Mouse (Mus musculus) midbrain, embryonic 15.5 days (tissue): ENCODE measurements around the gene Prr5. TPM values are rescaled to one million over a fixed set of nuclear protein-coding genes. Genes with fewer than 3 reads are reported as not detected.
A peak's percentile ranks its signal among the peaks of the same experiment; 100 is the strongest.

Experiments
- ATAC-seq: fragments of 200-750 bp; cut with Nextera tagmentation; replicated peaks from 2 replicates; pipeline ENCODE4 v1.8.0; 2017; ENCODE audit warnings: moderate TSS enrichment
- H3K27ac ChIP-seq: fragments of 300-500 bp; sonication (generic); 2 replicates; pipeline ENCODE4 v1.5.1; 2015; ENCODE audit warnings: mild to moderate bottlenecking, inconsistent platforms
- H3K27me3 ChIP-seq: fragments of 300-500 bp; sonication (generic); replicated peaks from 2 replicates; pipeline ENCODE4 v1.6.1; 2015; ENCODE audit warnings: inconsistent platforms
- H3K36me3 ChIP-seq: fragments of 300-500 bp; sonication (generic); replicated peaks from 2 replicates; pipeline ENCODE4 v1.6.1; 2015; ENCODE audit warnings: inconsistent platforms
- H3K4me1 ChIP-seq: fragments of 300-500 bp; sonication (generic); 2 replicates; pipeline ENCODE4 v1.6.1; 2015; ENCODE audit warnings: inconsistent platforms
- H3K4me2 ChIP-seq: fragments of 300-500 bp; sonication (generic); 2 replicates; pipeline ENCODE4 v1.6.1; 2015; ENCODE audit warnings: inconsistent platforms, mild to moderate bottlenecking, moderate library complexity
- H3K4me3 ChIP-seq: fragments of 300-500 bp; sonication (generic); 2 replicates; pipeline ENCODE4 v1.5.1; 2015; ENCODE audit warnings: mild to moderate bottlenecking, inconsistent platforms
- H3K9ac ChIP-seq: fragments of 300-500 bp; sonication (generic); 2 replicates; pipeline ENCODE4 v1.6.1; 2015; ENCODE audit warnings: mild to moderate bottlenecking, inconsistent platforms
- H3K9me3 ChIP-seq: fragments of 300-500 bp; sonication (generic); 2 replicates; pipeline ENCODE4 v1.6.1; 2016; ENCODE audit warnings: inconsistent platforms
- WGBS: fragments of 180-500 bp; shearing (Covaris S2); methylation state at CpG from one replicate; pipeline ENCODE4 v1.1.7; 2015; ENCODE audit warnings: mixed read lengths; 5-methylcytosine and 5-hydroxymethylcytosine counted together
- polyA plus RNA-seq: library from polyadenylated mRNA; unstranded; fragments of >200 nt; fragmentation: Nextera tagmentation; extraction: Ambion mirVana; gene quantifications from 2 replicates; pipeline ENCODE4 v1.2.1, GENCODE M21; 2015

The Prr5 gene
- 27.5 and 27.7 TPM in 2 replicates for polyA plus RNA-seq

GRCm38 (mm10) chr15:84668938-84669747, at the start of gene Prr5:
Prr5 (plus strand) TSS chr15:84669620.
- H3K4me1 ChIP-seq = peaks cover 22% of the 10 kb centered on the region
- no peaks in the 10 kb centered on the region for H3K36me3 ChIP-seq
- no peak for ATAC-seq
- H3K27ac ChIP-seq = no peak within 1 kb of the TSS
- no peak within 1 kb of the TSS for H3K4me2 ChIP-seq
- no peaks in the 10 kb centered on the region for H3K9me3 ChIP-seq
- H3K9ac ChIP-seq = no peak within 1 kb of the TSS
- no peak within 1 kb of the TSS for H3K4me3 ChIP-seq
- H3K27me3 ChIP-seq = no peaks in the 10 kb centered on the region
- 68% methylated on average over 14 of the region's 14 CpGs for whole genome bisulfite sequencing

- 59% methylated on average over 3 of the region's 3 CpGs for WGBS
- Histone ChIP-seq H3K9me3 (no peaks in the 10 kb centered on the region), H3K36me3 (no peaks in the 10 kb centered on the region), H3K27me3 (no peaks in the 10 kb centered on the region; the same call in 1 of the 2 replicates), H3K4me1 (peaks cover 22% of the 10 kb centered on the region), H3K4me2 (no peak overlapping the region), H3K9ac (no peak overlapping the region), H3K4me3 (no peak overlapping the region), H3K27ac (no peak overlapping the region)
- ATAC-seq = peak; percentile 37; the same call in 1 of the 2 replicates
Measured at GRCm38 (mm10) chr15:84620028-84620427, 49.4 kb upstream of the Prr5 start.

- peak overlapping the region; percentile 60 for H3K27ac ChIP-seq
- peaks cover 34% of the 10 kb centered on the region for H3K4me1 ChIP-seq
- H3K9me3 ChIP-seq = no peaks in the 10 kb centered on the region
- no peak overlapping the region for H3K9ac ChIP-seq
- WGBS = 28% methylated on average over 14 of the region's 14 CpGs
- no peaks in the 10 kb centered on the region for H3K36me3 ChIP-seq
- no peak for ATAC-seq
- no peak overlapping the region for H3K4me2 ChIP-seq
- no peaks in the 10 kb centered on the region for H3K27me3 ChIP-seq
- H3K4me3 ChIP-seq = no peak overlapping the region
Measured at GRCm38 (mm10) chr15:84621722-84622428, 47.5 kb upstream of the Prr5 start.

GRCm38 (mm10) chr15:84624870-84625269, 44.5 kb upstream of the Prr5 start:
- Histone ChIP-seq H3K9me3 (no peaks in the 10 kb centered on the region), H3K27me3 (no peaks in the 10 kb centered on the region), H3K4me1 (peaks cover 49% of the 10 kb centered on the region), H3K4me2 (no peak overlapping the region), H3K27ac (no peak overlapping the region), H3K4me3 (no peak overlapping the region), H3K9ac (no peak overlapping the region), H3K36me3 (no peaks in the 10 kb centered on the region)
- no peak for ATAC-seq
- WGBS = 65% methylated on average over 9 of the region's 9 CpGs

GRCm38 (mm10) chr15:84625712-84626414, 43.6 kb upstream of the Prr5 start:
- peaks cover 49% of the 10 kb centered on the region for H3K4me1 ChIP-seq
- whole genome bisulfite sequencing = 60% methylated on average over 6 of the region's 6 CpGs
- no peak overlapping the region for H3K4me3 ChIP-seq
- no peak overlapping the region for H3K9ac ChIP-seq
- H3K36me3 ChIP-seq = no peaks in the 10 kb centered on the region
- H3K4me2 ChIP-seq = no peak overlapping the region
- no peaks in the 10 kb centered on the region for H3K27me3 ChIP-seq
- H3K27ac ChIP-seq = 0 out of 2 replicates have a peak overlapping the region, but pooled peaks have one; percentile 9
- H3K9me3 ChIP-seq = no peaks in the 10 kb centered on the region
- peak; percentile 59 for ATAC-seq

- 0 out of 2 replicates have a peak overlapping the region, but pooled peaks have one; percentile 17 for H3K27ac ChIP-seq
Measured at GRCm38 (mm10) chr15:84627308-84627707, 42.1 kb upstream of the Prr5 start.

GRCm38 (mm10) chr15:84629680-84630079, 39.7 kb upstream of the Prr5 start:
- no peaks in the 10 kb centered on the region for H3K36me3 ChIP-seq
- no peak overlapping the region for H3K4me2 ChIP-seq
- H3K27me3 ChIP-seq = peaks cover 7% of the 10 kb centered on the region; the same call in 1 of the 2 replicates
- WGBS = 17% methylated on average over 3 of the region's 3 CpGs
- H3K4me1 ChIP-seq = peaks cover 32% of the 10 kb centered on the region
- H3K27ac ChIP-seq = no peak overlapping the region
- peak; percentile 60 for ATAC-seq
- no peak overlapping the region for H3K4me3 ChIP-seq
- no peak overlapping the region for H3K9ac ChIP-seq
- H3K9me3 ChIP-seq = no peaks in the 10 kb centered on the region

More at GRCm38 (mm10) chr15:84627308-84627707, 42.1 kb upstream of the Prr5 start:
- Histone ChIP-seq H3K27me3 (peaks cover 3% of the 10 kb centered on the region; the same call in 1 of the 2 replicates), H3K9ac (no peak overlapping the region), H3K36me3 (no peaks in the 10 kb centered on the region), H3K9me3 (no peaks in the 10 kb centered on the region), H3K4me3 (no peak overlapping the region), H3K4me2 (no peak overlapping the region), H3K4me1 (peaks cover 38% of the 10 kb centered on the region)
- ATAC-seq = 0 out of 2 replicates have a peak, but pooled peaks have one; percentile 61
- WGBS = 40% methylated on average over 5 of the region's 5 CpGs

GRCm38 (mm10) chr15:84631560-84631959, 37.9 kb upstream of the Prr5 start:
- Histone ChIP-seq H3K27me3 (peaks cover 7% of the 10 kb centered on the region; the same call in 1 of the 2 replicates), H3K36me3 (no peaks in the 10 kb centered on the region), H3K9me3 (no peaks in the 10 kb centered on the region), H3K4me2 (no peak overlapping the region), H3K4me3 (no peak overlapping the region), H3K27ac (no peak overlapping the region), H3K9ac (no peak overlapping the region), H3K4me1 (peaks cover 19% of the 10 kb centered on the region)
- WGBS = 2% methylated on average over 7 of the region's 7 CpGs
- ATAC-seq = peak; percentile 47

GRCm38 (mm10) chr15:84634361-84634760, 35.1 kb upstream of the Prr5 start:
- ATAC-seq = no peak
- Histone ChIP-seq H3K4me2 (no peak overlapping the region), H3K9me3 (no peaks in the 10 kb centered on the region), H3K4me3 (no peak overlapping the region), H3K4me1 (peaks cover 2% of the 10 kb centered on the region; the same call in 1 of the 2 replicates), H3K27me3 (peaks cover 7% of the 10 kb centered on the region; the same call in 1 of the 2 replicates), H3K36me3 (no peaks in the 10 kb centered on the region), H3K27ac (no peak overlapping the region), H3K9ac (no peak overlapping the region)
- 51% methylated on average over 3 of the region's 3 CpGs for WGBS

GRCm38 (mm10) chr15:84638405-84638804, 31.0 kb upstream of the Prr5 start:
- no peak overlapping the region for H3K27ac ChIP-seq
- no peak for ATAC-seq
- H3K9ac ChIP-seq = no peak overlapping the region

GRCm38 (mm10) chr15:84639072-84639450, 30.4 kb upstream of the Prr5 start:
- Histone ChIP-seq H3K27ac (no peak overlapping the region), H3K36me3 (no peaks in the 10 kb centered on the region), H3K9ac (no peak overlapping the region), H3K27me3 (no peaks in the 10 kb centered on the region), H3K4me3 (no peak overlapping the region), H3K9me3 (no peaks in the 10 kb centered on the region), H3K4me1 (no peaks in the 10 kb centered on the region), H3K4me2 (no peak overlapping the region)
- WGBS = 64% methylated on average over 5 of the region's 5 CpGs
- no peak for ATAC-seq

More at GRCm38 (mm10) chr15:84638405-84638804, 31.0 kb upstream of the Prr5 start:
- H3K9me3 ChIP-seq = no peaks in the 10 kb centered on the region
- no peak overlapping the region for H3K4me3 ChIP-seq
- no peak overlapping the region for H3K4me2 ChIP-seq
- no peaks in the 10 kb centered on the region for H3K4me1 ChIP-seq
- H3K36me3 ChIP-seq = no peaks in the 10 kb centered on the region
- H3K27me3 ChIP-seq = no peaks in the 10 kb centered on the region
